Mouse (Mus musculus) embryonic fibroblast, embryonic 13.5 days (primary cell): ENCODE measurements around the gene Ltbp4.

Source experiments
- CTCF ChIP-seq: IDR thresholded peaks from 2 replicates; pipeline ENCODE4 v1.5.1; 2011; ENCODE audit warnings: mild to moderate bottlenecking, control low read depth, low read length, moderate library complexity, borderline replicate concordance; ENCODE audit not compliant: insufficient read depth
- POLR2A ChIP-seq: IDR thresholded peaks from 2 replicates; pipeline ENCODE4 v1.6.1; 2011; ENCODE audit warnings: low read depth, mild to moderate bottlenecking, control low read depth, low read length, moderate library complexity

DNA sequence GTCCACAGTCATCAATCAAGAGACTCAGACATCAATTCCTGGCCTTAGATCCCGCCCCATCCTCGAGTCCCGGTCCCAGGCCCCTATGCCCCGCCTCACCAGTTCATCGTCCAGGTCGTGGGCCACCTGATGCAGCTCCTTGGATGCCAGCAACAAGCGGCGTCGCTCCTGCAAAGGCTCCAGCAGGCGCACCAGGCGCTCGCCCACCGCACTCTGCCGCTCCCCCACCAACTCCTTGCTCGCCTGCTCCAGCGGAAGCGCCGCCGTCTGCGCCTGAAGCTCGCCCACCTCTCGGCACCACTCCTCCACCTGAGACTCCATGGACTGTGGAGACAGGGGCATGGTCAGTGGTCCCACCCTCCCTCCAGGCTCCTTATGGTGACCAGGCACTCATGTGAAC lies 37.8 kb upstream of the Ltbp4 start:
- no peak for TF ChIP-seq CTCF
- TF ChIP-seq POLR2A, result no peak
